Mouse (Mus musculus): ENCODE results near the gene Prickle2.

Prickle2 gene

GRCm38 (mm10) chr6:92446662-92447061 is 259.3 kb downstream of the Prickle2 start:
- DNase-seq (ENCODE audit: low spot score in 2 of 2) = no peak

- peak in 1 of 2 experiments; percentile 25 for DNase-seq (ENCODE audit: low spot score in 2 of 2)
Measured at GRCm38 (mm10) chr6:92441205-92441604, 264.8 kb downstream of the Prickle2 start.

- no peak for DNase-seq (ENCODE audit: low spot score in 2 of 2)
Measured at GRCm38 (mm10) chr6:92440251-92440650, 265.7 kb downstream of the Prickle2 start.

- no peak for DNase-seq (ENCODE audit: low spot score in 2 of 2)
Measured at GRCm38 (mm10) chr6:92432146-92432545, 273.8 kb downstream of the Prickle2 start.

- DNase-seq (ENCODE audit: low spot score in 2 of 2) = no peak
Measured at GRCm38 (mm10) chr6:92427406-92428171, 278.4 kb downstream of the Prickle2 start.

GRCm38 (mm10) chr6:92425901-92426300 is 280.1 kb downstream of the Prickle2 start:
- no peak for DNase-seq (ENCODE audit: low spot score in 2 of 2)

- DNase-seq (ENCODE audit: low spot score in 2 of 2) = no peak
Measured at GRCm38 (mm10) chr6:92425476-92425875, 280.5 kb downstream of the Prickle2 start.

GRCm38 (mm10) chr6:92424991-92425390 is 281.0 kb downstream of the Prickle2 start:
- DNase-seq (ENCODE audit: low spot score in 2 of 2) = no peak

GRCm38 (mm10) chr6:92422286-92422685 is 283.7 kb downstream of the Prickle2 start:
- no peak for DNase-seq (ENCODE audit: low spot score in 2 of 2)

- DNase-seq (ENCODE audit: low spot score in 2 of 2) = no peak
Measured at GRCm38 (mm10) chr6:92420106-92420505, 285.8 kb downstream of the Prickle2 start.

- no peak for DNase-seq (ENCODE audit: low spot score in 2 of 2)
Measured at GRCm38 (mm10) chr6:92415405-92415755, 290.6 kb downstream of the Prickle2 start.

GRCm38 (mm10) chr6:92414478-92415404 is 291.2 kb downstream of the Prickle2 start:
- DNase-seq (ENCODE audit: low spot score in 2 of 2) = no peak

- DNase-seq (ENCODE audit: low spot score in 2 of 2) = no peak
Measured at GRCm38 (mm10) chr6:92413982-92414381, 292.0 kb downstream of the Prickle2 start.

GRCm38 (mm10) chr6:92409788-92410187 is 296.2 kb downstream of the Prickle2 start:
- no peak for DNase-seq (ENCODE audit: low spot score in 2 of 2)

GRCm38 (mm10) chr6:92407259-92407658 is 298.7 kb downstream of the Prickle2 start:
- no peak for DNase-seq (ENCODE audit: low spot score in 2 of 2)

GRCm38 (mm10) chr6:92405571-92405970 is 300.4 kb downstream of the Prickle2 start:
- DNase-seq (ENCODE audit: low spot score in 2 of 2) = no peak

- no peak for DNase-seq (ENCODE audit: low spot score in 2 of 2)
Measured at GRCm38 (mm10) chr6:92397876-92398275, 308.1 kb downstream of the Prickle2 start.

- no peak for DNase-seq (ENCODE audit: low spot score in 2 of 2)
Measured at GRCm38 (mm10) chr6:92395556-92395955, 310.4 kb downstream of the Prickle2 start.

GRCm38 (mm10) chr6:92395143-92395542 is 310.8 kb downstream of the Prickle2 start:
- no peak for DNase-seq (ENCODE audit: low spot score in 2 of 2)

GRCm38 (mm10) chr6:92394628-92395027 is 311.3 kb downstream of the Prickle2 start:
- DNase-seq (ENCODE audit: low spot score in 2 of 2) = no peak

GRCm38 (mm10) chr6:92390321-92390720 is 315.6 kb downstream of the Prickle2 start:
- no peak for DNase-seq (ENCODE audit: low spot score in 2 of 2)

- no peak for DNase-seq (ENCODE audit: low spot score in 2 of 2)
Measured at GRCm38 (mm10) chr6:92388681-92389080, 317.3 kb downstream of the Prickle2 start.
